Mouse (Mus musculus) frontal cortex, postnatal 25 days (tissue): ENCODE data around the gene 2210011C24Rik.
A peak's percentile ranks its signal among the peaks of the same experiment; 100 is the strongest.
"Not testable (repeated sequence)": the region's sequence is repeated elsewhere in the genome, so short reads cannot be mapped to it uniquely, and the experiment has no call there.

ENCODE experiments used
- DNase-seq, 2 experiments: peaks; one replicate each; pipeline ENCODE4 v3.0.0; 2022; ENCODE audit warnings: low spot score in 2 of 2

Gene 2210011C24Rik

DNA sequence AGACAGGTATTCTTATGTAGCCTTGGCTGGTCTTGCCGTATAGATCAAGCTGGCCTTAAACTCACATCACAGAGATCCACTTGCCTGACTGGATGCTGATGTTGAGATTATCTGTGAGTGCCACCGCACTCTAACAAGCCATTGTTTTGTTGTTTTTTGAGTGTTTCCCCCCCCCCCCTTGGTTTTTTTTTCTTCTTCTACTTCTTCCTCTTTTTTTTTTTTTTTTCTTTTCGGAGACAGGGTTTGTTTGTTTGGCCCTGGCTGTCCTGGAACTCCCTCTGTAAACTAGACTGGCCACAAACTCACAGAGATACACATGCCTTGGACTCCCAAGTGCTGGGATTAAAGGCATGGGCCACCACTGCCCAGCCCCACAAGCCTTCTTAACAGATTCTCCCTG, 17.9 kb downstream of the 2210011C24Rik start:
- no peak for DNase-seq

DNA sequence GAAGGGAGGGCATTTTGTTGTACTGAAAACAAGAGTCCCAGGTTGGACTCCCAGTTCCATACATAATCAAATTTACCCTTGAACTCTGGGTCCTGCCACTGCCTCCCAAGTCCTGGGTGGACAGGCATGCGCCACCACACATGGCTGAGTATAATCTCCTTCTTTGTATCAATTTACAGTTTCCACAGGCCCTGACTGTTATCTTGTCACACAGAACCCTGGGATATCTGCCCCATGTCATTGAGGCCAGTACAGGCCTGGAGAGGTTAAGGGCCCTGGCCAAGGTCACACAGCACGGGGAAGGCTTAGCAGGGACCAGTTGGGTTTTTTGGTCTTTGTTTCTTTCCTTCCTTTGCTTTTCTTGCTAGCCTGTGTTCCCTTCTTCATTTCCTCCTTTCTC, 19.5 kb downstream of the 2210011C24Rik start:
- DNase-seq = no peak

DNA sequence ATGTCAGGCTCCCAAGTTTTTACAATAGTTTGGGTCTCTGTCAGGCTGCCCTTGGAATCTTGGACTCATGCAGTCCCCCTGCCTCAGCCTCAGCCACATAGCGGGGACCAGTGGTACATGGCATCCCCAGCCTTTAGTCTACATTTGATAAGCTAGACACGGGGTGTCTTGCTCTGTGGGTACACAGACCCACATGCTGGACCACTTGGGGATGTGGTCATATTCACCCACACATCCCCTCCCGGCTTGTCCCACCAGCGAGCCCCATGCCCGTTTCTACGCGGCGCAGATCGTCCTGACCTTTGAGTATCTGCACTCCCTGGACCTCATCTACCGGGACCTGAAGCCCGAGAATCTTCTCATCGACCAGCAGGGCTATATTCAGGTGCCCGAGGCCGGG, 21.8 kb downstream of the 2210011C24Rik start:
- DNase-seq = no peak

DNA sequence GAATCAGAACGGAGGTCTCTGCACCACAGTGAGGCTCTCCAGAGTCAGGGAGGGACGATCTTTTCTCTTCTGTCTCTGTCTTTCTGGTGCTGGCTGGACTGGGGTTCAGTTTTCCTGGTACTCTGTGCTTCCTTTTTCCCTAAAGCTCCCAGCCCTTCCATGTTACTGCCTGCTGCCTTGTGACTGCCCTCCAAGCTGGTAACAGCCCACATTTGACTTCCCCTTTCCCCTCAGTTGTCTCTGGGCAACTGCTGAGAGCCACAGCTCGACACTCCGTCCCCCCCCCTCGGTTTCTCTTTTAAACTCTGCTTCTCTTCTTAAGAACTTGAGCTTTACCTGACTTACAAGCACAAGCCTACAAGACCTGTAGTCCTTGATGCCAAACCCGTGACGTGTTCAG, 22.7 kb downstream of the 2210011C24Rik start:
- no peak for DNase-seq

DNA sequence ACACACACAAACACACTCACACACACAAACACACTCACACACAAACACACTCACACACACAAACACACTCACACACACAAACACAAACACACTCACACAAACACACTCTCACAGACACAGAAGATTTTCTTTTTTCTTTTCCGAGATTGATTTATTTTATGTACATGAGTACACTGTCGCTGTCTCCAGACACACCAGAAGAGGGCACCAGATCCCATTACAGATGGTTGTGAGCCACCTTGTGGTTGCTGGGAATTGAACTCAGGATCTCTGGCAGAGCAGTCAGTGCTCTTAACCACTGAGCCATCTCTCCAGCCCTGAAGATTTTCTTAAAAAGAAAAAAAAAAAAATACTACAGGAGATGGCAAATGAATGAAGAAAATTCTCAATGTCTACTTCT, 28.7 kb downstream of the 2210011C24Rik start:
- DNase-seq = not testable (repeated sequence)

DNA sequence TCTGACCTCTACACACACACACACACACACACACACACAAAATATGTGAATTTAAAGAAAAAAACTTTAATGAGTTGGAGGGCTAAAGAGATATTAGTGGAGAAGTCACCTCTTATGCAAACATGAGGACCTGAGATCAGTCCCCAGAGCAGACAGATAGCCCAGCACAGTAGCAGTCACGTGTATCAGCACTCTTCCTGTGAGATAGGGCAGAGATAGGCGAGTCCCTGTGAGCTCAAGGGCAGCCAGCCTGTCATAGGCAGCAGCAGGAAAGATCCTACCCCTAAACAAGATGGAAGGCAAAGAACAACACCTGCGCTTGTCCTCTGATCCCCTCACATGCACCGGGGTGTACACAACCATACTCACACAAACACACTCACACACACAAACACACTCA, 29.5 kb downstream of the 2210011C24Rik start:
- no peak for DNase-seq

DNA sequence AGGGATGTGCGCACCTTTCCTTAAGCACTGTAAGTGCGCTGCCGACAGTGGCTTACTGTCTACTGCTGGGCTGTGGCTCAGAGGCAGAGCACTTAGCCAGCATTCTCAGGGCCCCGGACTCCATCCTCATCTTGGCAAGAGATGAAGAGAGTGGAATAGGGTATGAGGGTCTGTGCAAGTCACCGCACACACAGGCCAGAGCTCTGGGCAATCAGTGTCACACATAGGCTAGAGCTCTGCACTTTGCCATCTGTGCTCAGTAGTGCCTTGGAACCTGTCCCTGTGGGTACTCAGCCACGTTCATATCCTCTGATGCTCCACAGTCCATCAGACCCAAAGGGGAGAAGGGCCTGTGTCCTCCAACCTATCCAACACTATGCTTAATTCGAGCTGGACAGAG, 30.4 kb downstream of the 2210011C24Rik start:
- DNase-seq = no peak

DNA sequence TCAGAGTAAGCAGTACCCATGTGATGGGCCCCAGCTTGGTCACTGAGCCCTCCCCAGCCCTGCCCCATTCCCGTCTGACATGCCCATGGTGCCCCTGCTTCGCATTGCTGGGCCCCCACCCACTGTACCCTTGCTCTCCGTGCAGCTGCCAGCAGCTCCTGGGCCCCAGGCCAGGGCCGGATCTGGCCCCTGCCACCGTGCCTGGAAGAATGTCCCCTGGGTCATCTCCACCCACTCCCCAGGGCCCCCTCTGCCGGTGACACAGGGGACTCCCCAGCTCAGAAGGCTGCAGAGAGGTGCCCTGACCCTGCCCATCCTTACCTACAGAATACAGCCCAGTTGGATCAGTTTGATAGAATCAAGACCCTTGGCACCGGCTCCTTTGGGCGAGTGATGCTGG, 31.1 kb downstream of the 2210011C24Rik start:
- no peak for DNase-seq

DNA sequence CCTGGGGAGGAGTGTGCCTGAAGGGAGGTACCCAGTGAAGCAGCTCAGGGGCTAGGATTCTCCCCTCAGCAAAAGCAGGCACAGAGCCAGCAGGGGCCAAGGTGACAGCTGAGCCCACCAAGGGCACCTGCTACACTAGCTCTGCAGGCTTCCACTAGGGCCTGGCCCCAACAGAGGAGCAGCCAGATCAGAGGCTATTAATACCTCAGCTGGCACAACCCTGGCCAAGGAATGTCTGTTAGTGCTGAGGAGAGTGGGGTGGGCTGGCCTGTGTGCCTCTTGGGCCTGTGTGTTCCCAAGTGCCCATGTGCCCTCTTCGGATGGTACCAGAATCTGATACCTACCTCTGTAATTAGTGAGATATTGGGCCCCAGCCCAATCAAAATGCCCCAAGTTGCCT, 31.7 kb downstream of the 2210011C24Rik start:
- no peak for DNase-seq

DNA sequence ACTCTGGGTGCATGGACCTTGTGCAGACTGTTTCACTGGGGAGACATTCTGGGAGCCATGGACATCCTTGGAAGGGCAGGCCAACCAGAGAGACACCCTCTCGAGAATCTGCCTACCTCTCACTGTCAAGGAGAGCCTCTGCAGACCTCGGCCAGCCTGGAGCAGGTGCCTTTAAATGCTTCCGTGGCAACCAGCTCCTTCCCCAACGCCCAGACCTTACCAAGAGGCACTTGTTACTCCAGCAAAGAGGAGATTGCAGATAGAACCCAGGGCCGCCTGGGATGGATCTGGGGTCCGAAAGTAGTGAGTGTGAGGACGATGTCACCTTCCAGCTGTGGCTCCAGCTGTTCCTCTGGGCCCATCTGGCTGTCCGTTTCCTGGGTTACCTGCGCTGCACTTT, 33.8 kb downstream of the 2210011C24Rik start:
- DNase-seq = no peak

DNA sequence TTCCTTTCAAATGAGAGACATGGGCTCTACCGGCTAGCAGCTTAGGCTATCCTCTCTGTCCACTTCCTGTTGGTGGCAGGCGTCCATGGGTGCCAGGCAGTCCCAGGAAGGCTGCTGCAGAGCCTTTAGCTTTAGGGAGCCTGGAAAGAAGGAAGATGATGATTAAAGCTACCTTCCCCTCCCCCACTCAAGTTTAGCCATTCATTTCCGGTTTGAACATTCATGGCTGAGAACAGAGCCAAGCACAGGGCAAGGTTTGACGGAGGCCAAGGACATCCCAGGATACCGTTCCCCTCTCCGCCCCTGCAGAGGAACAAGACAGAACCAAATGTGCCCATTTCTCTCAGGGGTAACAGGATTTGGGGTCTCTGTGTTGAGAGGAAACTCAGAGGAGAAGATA, 34.3 kb downstream of the 2210011C24Rik start:
- no peak for DNase-seq

DNA sequence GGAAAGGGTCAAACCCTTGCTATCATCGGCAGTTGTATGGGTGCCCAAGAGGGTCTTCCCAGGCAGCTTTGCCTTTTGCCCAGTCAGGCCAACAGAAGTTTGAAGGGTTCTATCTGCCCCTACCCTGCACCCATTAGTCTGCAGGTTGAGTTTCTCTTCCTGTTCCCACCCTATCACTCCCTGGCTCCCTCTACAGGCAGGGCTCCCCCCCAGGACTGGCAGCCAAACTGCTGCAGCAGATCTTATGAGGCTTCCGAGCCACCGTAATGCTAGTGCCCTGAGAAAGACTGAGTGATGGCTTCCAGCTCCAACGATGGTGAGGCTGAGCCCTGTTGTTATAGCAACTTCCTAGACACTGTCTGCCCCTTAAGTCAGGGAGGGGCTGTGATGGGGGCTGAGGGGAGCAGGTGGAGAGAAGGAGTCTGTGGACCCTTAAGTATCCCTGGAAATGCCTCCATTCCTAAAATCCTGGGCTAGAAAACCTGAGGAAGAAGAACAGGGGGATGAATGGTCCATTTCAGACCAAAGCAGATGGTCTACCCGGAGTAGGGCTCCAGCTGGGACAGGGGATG, 35.1 kb downstream of the 2210011C24Rik start:
- DNase-seq = no peak

DNA sequence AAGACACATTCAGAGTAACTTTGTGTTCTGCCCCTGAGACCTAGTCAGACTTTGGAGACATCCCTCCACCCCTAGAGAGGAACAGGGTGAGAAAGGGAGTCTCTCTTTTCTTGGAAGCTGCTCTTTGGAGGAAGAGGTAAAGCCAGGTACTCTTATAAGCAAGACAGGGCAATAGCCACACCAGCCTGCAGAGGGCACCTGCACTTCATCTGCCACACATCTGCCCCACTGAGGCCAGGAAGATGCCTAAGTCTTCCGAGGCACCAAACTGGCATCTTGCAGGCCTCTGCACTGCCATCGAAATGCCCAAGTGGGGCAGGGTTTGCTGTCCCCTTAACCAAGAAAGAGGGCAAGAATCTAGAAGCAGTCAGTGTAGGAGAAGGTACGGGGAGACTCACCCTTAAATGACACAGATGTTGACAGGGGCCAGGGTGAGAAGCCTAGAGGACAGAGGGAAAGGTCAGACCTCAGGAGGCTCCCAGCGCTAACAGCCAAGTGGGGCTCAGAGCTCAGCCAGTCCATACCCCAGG, 35.8 kb downstream of the 2210011C24Rik start:
- no peak for DNase-seq

DNA sequence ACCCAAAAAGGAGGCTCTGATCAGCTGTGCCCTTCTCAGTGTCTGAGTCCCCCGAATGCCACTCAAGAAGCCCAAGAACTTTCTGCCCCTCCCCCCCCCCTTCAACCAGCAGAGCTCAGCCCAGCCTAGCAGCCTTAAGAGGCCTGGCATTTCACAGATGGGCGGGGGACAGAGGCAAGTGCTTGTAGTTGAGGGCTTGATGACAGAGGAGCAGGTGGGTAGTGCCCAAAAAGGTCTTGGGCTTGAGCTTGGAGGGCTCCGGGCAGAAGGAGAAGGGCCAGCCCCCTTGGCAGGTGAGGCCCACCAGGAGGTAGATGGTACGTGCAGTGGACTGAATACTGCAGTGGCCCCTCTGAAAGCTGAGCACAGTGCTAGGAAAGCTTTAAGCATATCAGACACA, 37.5 kb downstream of the 2210011C24Rik start:
- no peak for DNase-seq

DNA sequence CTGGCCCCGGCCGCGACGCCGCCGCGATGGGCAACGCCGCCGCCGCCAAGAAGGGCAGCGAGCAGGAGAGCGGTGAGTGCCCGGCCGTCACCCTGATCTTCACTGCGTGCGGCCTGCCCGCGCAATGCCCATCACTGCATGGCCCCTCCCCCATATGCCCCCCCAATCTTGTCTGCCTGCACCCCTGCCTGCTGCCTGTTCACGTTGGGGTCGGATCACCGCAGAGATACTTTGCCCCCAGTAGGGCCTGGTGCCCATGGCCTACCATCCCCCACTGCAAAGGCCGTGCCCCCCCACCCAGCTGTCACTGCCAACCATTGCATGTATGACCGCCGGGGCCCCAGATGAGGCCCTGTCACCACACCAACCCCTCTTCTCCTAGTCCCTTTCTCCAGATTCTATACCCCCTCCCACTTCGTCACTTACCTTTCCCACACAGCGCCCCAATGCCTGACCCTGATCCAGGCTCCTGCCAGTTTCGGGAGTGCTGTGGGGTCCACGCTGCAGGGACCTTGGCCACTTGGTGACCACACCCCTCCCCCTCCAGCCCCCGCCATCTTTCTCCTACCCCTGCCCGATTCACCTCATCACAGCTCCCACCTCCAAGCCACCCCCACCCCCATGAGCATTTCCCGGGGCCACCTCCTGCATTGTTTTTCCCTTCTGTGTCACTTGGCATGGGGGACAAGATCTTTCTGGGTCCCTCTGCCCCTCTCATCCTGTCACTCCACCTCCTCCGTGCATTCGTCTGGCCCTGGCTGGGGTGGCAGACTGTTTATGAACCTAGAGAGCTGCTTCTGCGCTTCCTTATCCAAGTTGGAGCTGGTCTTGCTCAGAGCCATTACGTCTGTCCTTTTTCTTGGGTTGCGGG, 38.6 kb downstream of the 2210011C24Rik start:
- no peak for DNase-seq

DNA sequence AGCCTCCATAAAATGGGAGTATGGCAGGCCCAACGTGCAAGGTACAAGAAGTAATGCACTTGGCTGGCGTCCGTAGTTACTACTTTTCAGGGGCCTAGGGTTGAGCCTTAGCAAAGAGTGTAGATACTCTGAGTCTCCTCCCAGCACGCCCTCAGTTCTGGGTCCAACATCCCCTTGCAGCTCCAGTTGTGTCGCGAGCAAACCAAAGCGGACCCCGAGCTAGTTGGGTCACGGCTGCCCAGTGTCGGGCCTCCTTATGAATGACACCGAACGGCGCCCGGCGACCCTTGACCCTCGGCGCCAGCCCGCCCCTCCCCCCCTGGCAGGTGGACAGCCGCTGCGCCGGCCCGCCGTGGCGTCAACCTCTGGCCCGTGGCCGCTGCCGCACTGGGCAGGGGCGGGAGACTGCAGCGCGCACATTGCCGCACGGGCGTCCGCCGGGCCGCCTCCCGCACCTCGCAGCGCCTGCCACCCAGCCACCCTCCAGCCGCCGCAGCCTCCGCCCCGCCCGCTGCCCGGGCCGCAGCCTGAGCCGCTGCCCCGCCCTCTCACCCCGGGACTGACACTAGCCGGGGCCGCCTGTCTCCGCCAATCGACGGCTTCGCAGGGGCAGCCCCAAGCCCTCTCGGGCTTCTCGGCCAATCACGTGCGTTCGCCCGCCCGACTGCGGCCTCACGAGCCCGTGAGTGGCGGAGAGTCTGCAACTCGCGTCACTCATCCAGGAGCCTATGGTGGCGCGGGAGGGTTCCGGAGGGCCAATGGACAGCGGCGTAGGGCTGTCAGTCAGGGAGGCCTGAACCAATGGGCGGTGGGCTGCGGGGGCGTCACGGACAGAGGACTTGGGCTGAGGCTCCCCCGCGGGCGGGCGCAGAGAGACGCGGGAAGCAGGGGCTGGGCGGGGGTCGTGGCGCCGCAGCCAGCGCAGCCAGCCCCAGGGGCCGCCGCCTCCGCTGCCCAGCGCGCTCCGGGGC, 39.5 kb downstream of the 2210011C24Rik start, which contains the start of gene Prkaca:
Gene Prkaca (plus strand): TSS at position 844 of the 971 bp plus-strand sequence.
- DNase-seq = peak; percentile 96 to 98

DNA sequence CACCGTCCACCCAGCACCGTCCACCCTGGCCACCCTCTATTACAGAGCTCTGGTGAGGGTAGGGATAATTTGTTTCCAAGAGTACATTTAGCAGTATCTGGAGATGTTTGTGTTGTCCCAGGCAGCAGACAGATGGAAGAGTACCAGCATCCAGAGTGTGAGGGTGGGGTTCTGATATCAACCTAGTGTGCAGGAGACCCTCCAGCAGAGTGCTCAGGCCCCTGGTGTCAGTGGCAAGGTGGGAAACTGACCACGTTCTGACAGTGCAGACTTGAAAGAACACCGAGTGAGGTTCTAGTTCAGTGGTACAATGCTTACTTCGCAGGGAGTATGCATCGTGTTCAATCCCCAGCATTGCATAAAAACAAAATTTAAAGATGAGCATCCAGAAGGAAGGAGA, 40.3 kb downstream of the 2210011C24Rik start:
- DNase-seq = no peak

DNA sequence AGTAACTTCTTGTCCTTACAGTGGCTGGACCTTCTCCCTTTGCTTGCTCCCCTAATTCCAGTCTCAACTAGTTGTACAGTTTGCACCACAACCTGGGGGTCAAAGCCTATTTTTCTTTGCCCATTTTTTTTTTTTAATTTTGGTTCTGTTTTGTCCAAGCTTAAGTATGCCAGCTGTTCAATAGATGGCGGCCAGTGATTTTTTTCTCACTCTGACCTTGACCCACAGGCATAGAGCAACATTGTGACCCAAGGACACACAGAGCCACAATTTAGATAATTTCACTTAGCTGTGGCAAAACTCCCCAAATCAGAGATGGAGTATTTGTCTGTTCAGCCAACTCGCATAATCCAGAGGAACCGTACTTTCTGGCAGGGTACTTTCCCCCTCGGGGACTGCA, 40.9 kb downstream of the 2210011C24Rik start:
- no peak for DNase-seq

DNA sequence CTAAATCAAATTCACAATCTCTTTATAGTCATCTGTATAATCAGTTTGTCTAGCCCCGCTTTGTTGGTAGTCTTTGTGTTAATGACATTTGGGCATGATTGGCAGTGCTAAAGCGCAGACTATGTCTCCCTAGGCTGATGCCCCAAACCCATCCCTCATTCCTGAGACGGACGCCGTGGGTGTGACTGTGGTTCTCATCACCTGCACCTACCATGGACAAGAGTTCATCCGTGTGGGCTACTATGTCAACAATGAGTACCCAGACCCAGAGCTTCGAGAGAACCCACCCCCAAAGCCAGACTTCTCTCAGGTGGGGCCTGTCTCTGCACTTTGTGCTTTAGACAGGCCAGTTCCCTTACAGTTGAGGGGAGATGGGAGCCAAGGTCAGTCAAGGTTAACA, 44.3 kb downstream of the 2210011C24Rik start:
- no peak for DNase-seq

DNA sequence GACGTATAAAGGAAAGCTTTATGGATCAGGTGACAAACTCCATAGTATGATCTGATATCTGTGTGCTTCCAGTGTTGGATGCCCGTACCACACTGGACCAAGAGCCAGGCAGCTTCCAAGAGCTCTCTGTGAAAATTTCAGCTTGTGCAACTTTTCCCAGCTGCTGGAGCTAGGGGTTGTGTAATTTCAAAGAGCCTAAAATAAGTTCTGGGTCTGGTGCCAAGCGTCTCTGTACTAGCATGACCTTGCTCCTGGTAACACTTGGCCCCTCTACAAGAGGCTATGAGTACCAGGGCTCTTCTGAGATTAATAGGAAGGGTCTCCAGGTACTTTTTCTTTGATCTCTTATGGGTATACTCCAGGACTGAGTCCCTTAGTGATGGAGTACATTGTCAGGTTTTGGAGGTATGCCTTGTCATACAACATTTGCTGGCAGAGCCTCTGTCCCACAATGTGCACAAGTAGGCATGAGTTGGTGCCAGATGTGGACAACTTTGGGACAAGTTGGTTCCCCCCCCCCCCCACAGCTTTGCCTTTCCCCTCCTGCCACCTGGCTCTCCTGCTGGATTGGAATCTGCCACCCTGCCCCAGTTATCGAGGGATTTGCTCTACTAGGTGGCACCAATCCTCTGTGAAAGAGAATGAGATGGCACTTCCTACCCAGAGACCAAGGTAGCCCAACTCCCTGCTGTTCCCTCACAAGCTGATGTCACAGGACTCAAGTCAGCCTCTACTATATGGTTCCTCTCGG, 47.8 kb downstream of the 2210011C24Rik start:
- DNase-seq = no peak
